Mouse (Mus musculus) midbrain, postnatal 0 days (tissue): ENCODE data around the gene Lrit2. TPM values are rescaled to one million over a fixed set of nuclear protein-coding genes. Genes with fewer than 3 reads are reported as not detected.

Source experiments
- ATAC-seq: fragments of 200-750 bp; cut with Nextera tagmentation; 2 replicates; pipeline ENCODE4 v1.8.0; 2017; ENCODE audit warnings: moderate number of reproducible peaks, mild to moderate bottlenecking, moderate TSS enrichment, moderate library complexity; ENCODE audit not compliant: low FRiP score
- DNase-seq: peaks from one replicate; pipeline ENCODE4 v3.0.0-alpha.2; 2015; ENCODE audit warnings: low spot score
- H3K27ac ChIP-seq: fragments of 300-500 bp; sonication (generic); 2 replicates; pipeline ENCODE4 v1.5.1; 2014; ENCODE audit warnings: low read depth, mild to moderate bottlenecking, low read length, mixed read lengths
- H3K27me3 ChIP-seq: fragments of 300-500 bp; sonication (generic); 2 replicates; pipeline ENCODE4 v1.6.1; 2014; ENCODE audit warnings: low read length, control low read depth, mixed read lengths; ENCODE audit not compliant: insufficient read depth
- H3K36me3 ChIP-seq: fragments of 300-500 bp; sonication (generic); 2 replicates; pipeline ENCODE4 v1.6.1; 2014; ENCODE audit warnings: low read length, control low read depth, mixed read lengths; ENCODE audit not compliant: insufficient read depth
- H3K4me1 ChIP-seq: fragments of 300-500 bp; sonication (generic); 2 replicates; pipeline ENCODE4 v1.6.1; 2014; ENCODE audit warnings: mild to moderate bottlenecking, control low read depth, antibody characterized with exemption, low read length, mixed read lengths; ENCODE audit not compliant: insufficient read depth
- H3K4me2 ChIP-seq: fragments of 300-500 bp; sonication (generic); 2 replicates; pipeline ENCODE4 v1.6.1; 2014; ENCODE audit warnings: low read depth, mild to moderate bottlenecking, low read length, mixed read lengths; ENCODE audit not compliant: poor library complexity, severe bottlenecking
- H3K4me3 ChIP-seq: fragments of 300-500 bp; sonication (generic); 2 replicates; pipeline ENCODE4 v1.5.1; 2014; ENCODE audit warnings: low read depth, mild to moderate bottlenecking, low read length, moderate library complexity
- H3K9ac ChIP-seq: fragments of 300-500 bp; sonication (generic); replicated peaks from 2 replicates; pipeline ENCODE4 v1.6.1; 2014; ENCODE audit warnings: mild to moderate bottlenecking, low read length, moderate library complexity, mixed read lengths; ENCODE audit not compliant: poor library complexity, severe bottlenecking
- H3K9me3 ChIP-seq: fragments of 300-500 bp; sonication (generic); 2 replicates; pipeline ENCODE4 v1.6.1; 2016; ENCODE audit warnings: low read length, control low read depth
- CTCF ChIP-seq: IDR thresholded peaks from 2 replicates; pipeline ENCODE4 v1.5.1; 2016; ENCODE audit warnings: antibody characterized with exemption, mild to moderate bottlenecking
- WGBS: fragments of 180-500 bp; shearing (Covaris S2); extraction: QIAGEN DNeasy Blood & Tissue Kit; methylation state at CpG from one replicate; pipeline ENCODE4 v1.1.7; 2014; 5-methylcytosine and 5-hydroxymethylcytosine counted together
- polyA plus RNA-seq: library from polyadenylated mRNA; unstranded; fragments of >200 nt; fragmentation: Nextera tagmentation; extraction: Ambion mirVana; gene quantifications from 2 replicates; pipeline ENCODE4 v1.2.1, GENCODE M21; 2015
- total RNA-seq: library from RNA; depleted of rRNA; stranded (reverse); fragments of >200 nt; gene quantifications from 2 replicates; pipeline ENCODE4 v1.2.3, GENCODE M21; 2014

Lrit2 gene
- total and polyA plus RNA-seq, 2 experiments from 2014 or later, result 0.06 to 0.16 TPM

DNA sequence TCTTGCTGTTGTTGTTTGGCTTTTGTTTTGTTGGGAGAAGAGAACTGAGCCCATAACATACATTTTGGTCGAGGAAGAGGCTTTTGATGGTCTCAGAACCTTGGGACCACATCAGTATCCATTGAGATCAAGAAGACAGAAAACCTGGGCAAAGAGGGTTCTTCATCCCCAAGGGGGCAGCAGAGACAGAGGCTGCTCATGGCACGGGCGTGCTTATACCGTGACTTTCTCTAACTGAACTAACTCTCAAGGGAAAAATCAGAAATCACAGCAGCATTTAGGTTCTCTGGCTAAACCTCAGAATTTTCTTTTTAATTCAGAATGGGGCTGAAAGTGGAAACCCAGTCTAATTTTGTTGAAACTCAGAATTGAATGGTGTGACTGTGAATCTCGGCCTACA, 33.3 kb upstream of the Lrit2 start:
- peak; percentile 63 for DNase-seq
- WGBS, result 40% methylated on average over 5 of the region's 5 CpGs
- peak; percentile 66 for TF ChIP-seq CTCF

GRCm38 (mm10) chr14:37048914-37049410, 18.8 kb upstream of the Lrit2 start, which contains the start of gene Rgr:
Gene Rgr, minus strand, starts transcription at chr14:37048964.
- H3K9ac ChIP-seq, result no peak within 1 kb of the TSS
- no peak within 1 kb of the TSS for H3K4me2 ChIP-seq
- H3K27ac ChIP-seq, result no peak within 1 kb of the TSS
- no peaks in the 10 kb centered on the region for H3K36me3 ChIP-seq
- DNase-seq (peak; percentile 24), ATAC-seq (0 out of 2 replicates have a peak, but pooled peaks have one; percentile 27)
- TF ChIP-seq CTCF, result no peak
- WGBS, result 29% methylated on average over 1 of the region's 1 CpGs
- no peak within 1 kb of the TSS for H3K4me3 ChIP-seq
- no peaks in the 10 kb centered on the region for H3K27me3 ChIP-seq
- no peaks in the 10 kb centered on the region for H3K4me1 ChIP-seq
- no peaks in the 10 kb centered on the region for H3K9me3 ChIP-seq

More for the DNA sequence above, 33.3 kb upstream of the Lrit2 start:
- Histone ChIP-seq H3K4me2 (no peak overlapping the region), H3K9me3 (no peaks in the 10 kb centered on the region), H3K36me3 (no peaks in the 10 kb centered on the region), H3K27me3 (no peaks in the 10 kb centered on the region), H3K27ac (no peak overlapping the region), H3K9ac (no peak overlapping the region), H3K4me3 (no peak overlapping the region), H3K4me1 (no peaks in the 10 kb centered on the region; the same call in 1 of the 2 replicates)
- ATAC-seq, result no peak

DNA sequence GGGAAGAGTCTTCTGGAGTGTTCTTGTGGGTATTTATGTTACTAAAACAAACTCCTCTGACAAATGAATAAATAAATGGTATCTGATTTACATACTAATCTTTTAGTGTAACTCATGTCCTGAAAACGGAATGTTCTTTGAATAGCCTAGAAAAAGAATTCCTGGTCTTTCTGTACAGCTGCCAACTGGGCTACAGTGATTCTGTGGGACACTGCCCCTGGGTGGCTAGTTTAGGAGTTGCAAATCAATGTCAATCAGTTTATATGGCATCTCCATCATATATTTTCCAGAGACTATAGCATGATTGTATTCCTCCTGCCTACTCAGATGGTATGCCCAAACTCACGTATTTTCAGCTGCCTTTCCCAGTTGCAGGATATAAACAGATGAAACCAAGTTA, 2.9 kb upstream of the Lrit2 start:
- WGBS, result 60% methylated on average over 2 of the region's 2 CpGs
- Histone ChIP-seq H3K9ac (no peak overlapping the region), H3K4me3 (no peak overlapping the region), H3K9me3 (no peaks in the 10 kb centered on the region), H3K4me2 (no peak overlapping the region), H3K27me3 (no peaks in the 10 kb centered on the region), H3K4me1 (no peaks in the 10 kb centered on the region), H3K36me3 (no peaks in the 10 kb centered on the region), H3K27ac (no peak overlapping the region)
- ATAC-seq, result no peak
- DNase-seq, result no peak
- TF ChIP-seq CTCF, result peak; percentile 33; the same call in 1 of the 2 replicates

DNA sequence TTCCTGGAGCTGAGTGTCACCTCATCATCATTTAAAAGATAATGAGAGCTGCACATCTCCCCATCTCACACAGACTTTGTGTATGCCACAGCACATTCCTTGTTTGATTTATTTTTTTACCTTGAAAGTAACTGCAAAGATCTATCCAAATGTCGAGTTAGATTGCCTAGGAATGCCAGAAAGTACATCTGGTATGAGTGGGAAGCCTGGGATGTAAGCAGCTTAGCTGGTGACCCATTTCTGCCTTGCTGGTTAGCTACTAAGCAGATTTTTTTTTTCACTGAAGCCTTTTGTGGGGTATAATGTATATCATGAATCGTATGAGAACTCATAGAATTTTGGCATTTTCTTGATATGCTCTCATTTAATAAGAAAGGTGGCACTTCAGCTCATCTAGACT, 1.1 kb upstream of the Lrit2 start:
- no peak overlapping the region for H3K4me3 ChIP-seq
- ATAC-seq (no peak), DNase-seq (no peak)
- no peak overlapping the region for H3K9ac ChIP-seq
- no peaks in the 10 kb centered on the region for H3K9me3 ChIP-seq
- no peak for TF ChIP-seq CTCF
- no peak overlapping the region for H3K27ac ChIP-seq
- no peaks in the 10 kb centered on the region for H3K4me1 ChIP-seq
- no peaks in the 10 kb centered on the region for H3K36me3 ChIP-seq
- no peak overlapping the region for H3K4me2 ChIP-seq
- 53% methylated on average over 2 of the region's 2 CpGs for WGBS
- no peaks in the 10 kb centered on the region for H3K27me3 ChIP-seq

GRCm38 (mm10) chr14:37068516-37068915, 787 bp downstream of the Lrit2 start:
- no peak overlapping the region for H3K27ac ChIP-seq
- H3K27me3 ChIP-seq, result no peaks in the 10 kb centered on the region
- no peak for TF ChIP-seq CTCF
- H3K36me3 ChIP-seq, result no peaks in the 10 kb centered on the region
- H3K4me1 ChIP-seq, result no peaks in the 10 kb centered on the region
- no peak overlapping the region for H3K4me2 ChIP-seq
- WGBS, result 22% methylated on average over 9 of the region's 9 CpGs
- H3K9me3 ChIP-seq, result no peaks in the 10 kb centered on the region
- H3K4me3 ChIP-seq, result no peak overlapping the region
- H3K9ac ChIP-seq, result no peak overlapping the region
- ATAC-seq (no peak), DNase-seq (no peak)

GRCm38 (mm10) chr14:37080724-37081123, 13.0 kb downstream of the Lrit2 start:
- H3K4me2 ChIP-seq, result no peak overlapping the region
- no peak for TF ChIP-seq CTCF
- no peaks in the 10 kb centered on the region for H3K27me3 ChIP-seq
- WGBS, result 85% methylated on average over 1 of the region's 1 CpGs
- H3K27ac ChIP-seq, result no peak overlapping the region
- ATAC-seq (no peak), DNase-seq (no peak)
- H3K9me3 ChIP-seq, result no peaks in the 10 kb centered on the region
- no peaks in the 10 kb centered on the region for H3K36me3 ChIP-seq
- no peak overlapping the region for H3K4me3 ChIP-seq
- H3K9ac ChIP-seq, result no peak overlapping the region
- no peaks in the 10 kb centered on the region for H3K4me1 ChIP-seq
